Mouse (Mus musculus) heart, postnatal 0 days (tissue): ENCODE results near the gene Snx9. TPM values are rescaled to one million over a fixed set of nuclear protein-coding genes. Genes with fewer than 3 reads are reported as not detected.
A peak's percentile ranks its signal among the peaks of the same experiment; 100 is the strongest.

Experiments
- ATAC-seq: fragments of 200-750 bp; cut with Nextera tagmentation; 2 replicates; pipeline ENCODE4 v1.8.0; 2017; ENCODE audit warnings: low read depth, moderate number of reproducible peaks, moderate library complexity; ENCODE audit not compliant: insufficient read depth
- DNase-seq: peaks from one replicate; pipeline ENCODE4 v3.0.0-alpha.2; 2016; ENCODE audit warnings: low spot score
- H3K27ac ChIP-seq: fragments of 300-500 bp; sonication (generic); 2 replicates; pipeline ENCODE4 v1.5.1; 2014; ENCODE audit warnings: low read depth, mild to moderate bottlenecking
- H3K27me3 ChIP-seq: fragments of 300-500 bp; sonication (generic); 2 replicates; pipeline ENCODE4 v1.6.1; 2014; ENCODE audit warnings: low read length, mixed read lengths; ENCODE audit not compliant: control insufficient read depth, insufficient read depth
- H3K36me3 ChIP-seq: fragments of 300-500 bp; sonication (generic); replicated peaks from 2 replicates; pipeline ENCODE4 v1.6.1; 2014; ENCODE audit warnings: low read length, mixed read lengths; ENCODE audit not compliant: control insufficient read depth, insufficient read depth
- H3K4me1 ChIP-seq: fragments of 300-500 bp; sonication (generic); 2 replicates; pipeline ENCODE4 v1.6.1; 2014; ENCODE audit warnings: antibody characterized with exemption; ENCODE audit not compliant: control insufficient read depth, insufficient read depth
- H3K4me2 ChIP-seq: fragments of 300-500 bp; sonication (generic); 2 replicates; pipeline ENCODE4 v1.6.1; 2014; ENCODE audit warnings: low read depth, mild to moderate bottlenecking, low read length, moderate library complexity
- H3K4me3 ChIP-seq: fragments of 300-500 bp; sonication (generic); 2 replicates; pipeline ENCODE4 v1.5.1; 2014; ENCODE audit warnings: low read depth, low read length
- H3K9ac ChIP-seq: fragments of 300-500 bp; sonication (generic); replicated peaks from 2 replicates; pipeline ENCODE4 v1.6.1; 2014; ENCODE audit warnings: low read depth, low read length, mixed read lengths
- H3K9me3 ChIP-seq: fragments of 300-500 bp; sonication (generic); replicated peaks from 2 replicates; pipeline ENCODE4 v1.6.1; 2016; ENCODE audit warnings: low read length; ENCODE audit not compliant: control insufficient read depth
- CTCF ChIP-seq: IDR thresholded peaks from 2 replicates; pipeline ENCODE4 v1.5.1; 2016; ENCODE audit warnings: antibody characterized with exemption, control low read depth, low read depth
- EP300 ChIP-seq: IDR thresholded peaks from 2 replicates; pipeline ENCODE4 v1.6.1; 2016; ENCODE audit warnings: antibody characterized with exemption, low read depth
- WGBS: fragments of 180-500 bp; shearing (Covaris S2); extraction: QIAGEN DNeasy Blood & Tissue Kit; methylation state at CpG from one replicate; pipeline ENCODE4 v1.1.7; 2014; 5-methylcytosine and 5-hydroxymethylcytosine counted together
- polyA plus RNA-seq: library from polyadenylated mRNA; unstranded; fragments of >200 nt; fragmentation: Nextera tagmentation; extraction: Ambion mirVana; gene quantifications from 2 replicates; pipeline ENCODE4 v1.2.1, GENCODE M21; 2015
- total RNA-seq: library from RNA; depleted of rRNA; stranded (reverse); fragments of >200 nt; gene quantifications from 2 replicates; pipeline ENCODE4 v1.2.3, GENCODE M21; 2014; ENCODE audit warnings: low replicate concordance

The Snx9 gene
- total and polyA plus RNA-seq, 2 experiments from 2014 or later, result 16.0 to 21.0 TPM

DNA sequence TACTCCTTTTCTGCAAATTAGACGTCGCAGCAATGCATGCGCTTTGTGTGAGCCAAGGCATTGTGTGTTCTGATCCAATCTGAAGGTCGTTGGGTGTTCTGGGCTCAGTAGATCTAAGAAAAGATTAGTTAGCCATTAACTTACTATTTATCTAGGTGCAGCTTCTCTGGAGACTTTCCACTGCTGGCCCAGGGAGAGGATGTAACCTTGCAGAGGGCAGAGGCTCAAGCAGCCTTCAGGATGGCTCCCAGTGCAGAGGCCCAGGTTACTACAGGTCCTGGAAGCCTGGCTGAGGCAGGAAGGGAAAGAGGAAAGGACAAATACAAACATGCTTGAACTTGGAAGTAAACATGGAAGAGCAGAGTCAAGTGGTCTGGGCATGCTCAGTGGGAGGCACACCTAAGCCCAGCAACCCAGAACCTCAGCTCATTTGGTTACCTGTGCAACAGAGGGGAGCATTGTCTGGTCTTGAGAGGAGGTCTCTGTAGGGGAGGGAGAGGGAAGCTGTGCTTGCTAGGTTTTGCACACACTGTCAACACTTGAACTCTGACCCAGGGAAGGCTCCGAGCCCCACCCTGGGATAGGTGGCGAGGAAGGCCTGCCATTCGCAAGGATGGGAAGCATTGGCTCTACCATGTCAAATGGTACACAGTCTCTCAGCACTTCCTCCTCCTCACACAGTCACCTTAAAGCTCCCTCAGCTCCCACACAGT, 27.3 kb downstream of the Snx9 start:
- no peak overlapping the region for H3K4me2 ChIP-seq
- ATAC-seq (no peak), DNase-seq (no peak)
- H3K27ac ChIP-seq, result no peak overlapping the region
- H3K36me3 ChIP-seq, result no peaks in the 10 kb centered on the region
- H3K4me1 ChIP-seq, result no peaks in the 10 kb centered on the region
- H3K4me3 ChIP-seq, result no peak overlapping the region
- H3K9me3 ChIP-seq, result no peaks in the 10 kb centered on the region
- 83% methylated on average over 7 of the region's 7 CpGs for WGBS
- no peak overlapping the region for H3K9ac ChIP-seq
- no peaks in the 10 kb centered on the region for H3K27me3 ChIP-seq
- TF ChIP-seq CTCF (no peak), EP300 (no peak)

DNA sequence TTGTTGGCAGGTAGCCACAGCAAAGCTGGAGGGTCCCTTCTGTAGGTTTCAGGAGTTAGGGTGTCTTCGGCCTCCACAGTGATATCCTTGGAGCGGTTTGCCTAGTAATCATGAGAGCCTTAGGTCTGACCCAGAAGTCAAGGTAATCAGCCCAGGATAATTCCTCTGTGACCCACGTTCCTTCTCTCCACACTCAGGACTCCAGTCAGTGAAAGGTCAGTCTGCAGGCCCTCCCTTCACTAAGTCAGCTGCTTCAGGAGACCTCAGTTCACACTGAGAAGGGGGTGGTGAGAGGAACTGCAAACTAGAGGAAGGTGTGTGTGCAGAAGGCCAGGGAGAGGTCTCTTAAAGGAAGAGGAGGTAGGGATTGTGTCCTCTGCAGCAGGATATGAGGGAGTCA, 28.3 kb downstream of the Snx9 start:
- Histone ChIP-seq H3K4me2 (no peak overlapping the region), H3K9me3 (no peaks in the 10 kb centered on the region), H3K9ac (no peak overlapping the region), H3K36me3 (no peaks in the 10 kb centered on the region), H3K4me1 (no peaks in the 10 kb centered on the region), H3K27ac (no peak overlapping the region), H3K4me3 (no peak overlapping the region), H3K27me3 (no peaks in the 10 kb centered on the region)
- TF ChIP-seq CTCF (no peak), EP300 (no peak)
- DNase-seq (no peak), ATAC-seq (no peak)
- 80% methylated on average over 3 of the region's 3 CpGs for WGBS

DNA sequence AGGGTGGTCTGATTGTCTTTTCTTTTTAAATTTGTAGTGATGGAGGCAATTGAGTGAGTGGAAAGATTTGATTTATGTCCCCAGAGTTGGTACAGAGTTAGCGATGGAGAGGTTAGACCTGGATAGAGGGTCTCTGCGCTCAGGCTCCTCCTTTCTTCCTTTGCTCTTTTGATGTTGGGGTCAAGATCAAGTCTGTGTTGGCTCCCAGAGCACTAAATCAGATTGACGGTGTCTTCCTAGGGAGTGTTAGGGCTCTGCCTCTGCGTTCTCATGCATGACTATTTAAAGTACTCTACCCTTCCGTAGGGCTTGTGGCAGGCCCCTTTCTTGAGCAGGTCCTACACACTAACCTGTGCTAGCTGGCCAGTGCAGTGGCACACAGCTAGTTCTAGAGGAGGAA, 28.9 kb downstream of the Snx9 start:
- H3K36me3 ChIP-seq, result no peaks in the 10 kb centered on the region
- H3K4me1 ChIP-seq, result 0 out of 2 replicates have a peak, but pooled peaks cover 4% of the 10 kb centered on the region
- DNase-seq (no peak), ATAC-seq (no peak)
- no peak overlapping the region for H3K4me2 ChIP-seq
- H3K9me3 ChIP-seq, result no peaks in the 10 kb centered on the region
- H3K27me3 ChIP-seq, result no peaks in the 10 kb centered on the region
- no peak overlapping the region for H3K27ac ChIP-seq
- TF ChIP-seq CTCF, result no peak
- no peak for TF ChIP-seq EP300
- H3K9ac ChIP-seq, result no peak overlapping the region
- H3K4me3 ChIP-seq, result no peak overlapping the region
- WGBS, result 64% methylated on average over 5 of the region's 5 CpGs

DNA sequence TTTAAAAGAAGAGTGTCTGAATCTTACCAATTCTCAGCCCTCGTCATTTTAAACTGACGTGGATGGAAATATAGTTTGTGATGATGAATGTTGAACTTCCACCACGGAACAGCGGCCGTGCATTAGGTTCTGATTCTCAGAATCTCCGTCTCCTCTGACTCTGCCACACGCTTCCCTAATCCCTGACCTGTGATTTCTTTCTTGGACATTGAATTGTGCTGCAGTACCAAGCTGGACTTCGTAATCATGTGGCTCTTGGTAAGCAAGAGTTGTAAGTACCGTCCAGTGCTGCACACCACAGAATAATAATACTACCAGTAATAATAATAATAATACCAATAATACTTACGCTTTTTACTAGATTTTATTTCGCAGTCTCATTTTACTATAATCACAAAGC, 29.6 kb downstream of the Snx9 start:
- TF ChIP-seq EP300 (no peak), CTCF (no peak)
- 0 out of 2 replicates have a peak, but pooled peaks cover 5% of the 10 kb centered on the region for H3K4me1 ChIP-seq
- no peak overlapping the region for H3K4me2 ChIP-seq
- WGBS, result 95% methylated on average over 11 of the region's 11 CpGs
- H3K9ac ChIP-seq, result no peak overlapping the region
- DNase-seq, result no peak
- no peak overlapping the region for H3K4me3 ChIP-seq
- no peaks in the 10 kb centered on the region for H3K36me3 ChIP-seq
- no peak for ATAC-seq
- H3K9me3 ChIP-seq, result no peaks in the 10 kb centered on the region
- no peak overlapping the region for H3K27ac ChIP-seq
- no peaks in the 10 kb centered on the region for H3K27me3 ChIP-seq

DNA sequence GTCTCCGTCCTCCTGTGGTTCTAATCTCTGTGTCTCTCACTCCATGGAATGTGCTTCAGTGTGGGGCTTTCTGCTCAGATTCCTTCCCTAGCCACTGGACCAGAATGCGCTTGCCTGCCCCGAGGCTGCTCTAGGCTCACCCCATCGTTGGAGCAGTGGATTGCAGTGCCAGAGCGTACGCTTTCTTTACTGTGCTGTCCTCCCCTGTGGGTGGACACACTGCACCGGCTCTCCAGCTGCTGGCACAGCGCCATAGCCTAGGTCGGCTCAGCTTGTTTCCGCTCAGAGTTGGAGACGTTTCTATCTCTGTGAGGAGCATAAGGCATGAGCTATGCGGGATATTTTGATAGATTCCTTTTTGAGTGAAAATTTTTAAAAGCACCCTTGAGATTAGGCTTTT, 31.4 kb downstream of the Snx9 start:
- H3K9me3 ChIP-seq, result no peaks in the 10 kb centered on the region
- TF ChIP-seq CTCF (no peak), EP300 (no peak)
- no peak overlapping the region for H3K4me3 ChIP-seq
- H3K9ac ChIP-seq, result 0 out of 2 replicates have a peak overlapping the region, but pooled peaks have one; percentile 4
- WGBS, result 8% methylated on average over 12 of the region's 12 CpGs
- ATAC-seq, result peak; percentile 95
- no peaks in the 10 kb centered on the region for H3K36me3 ChIP-seq
- peak overlapping the region; percentile 10; the same call in 1 of the 2 replicates for H3K4me2 ChIP-seq
- DNase-seq, result peak; percentile 81
- H3K4me1 ChIP-seq, result 0 out of 2 replicates have a peak, but pooled peaks cover 5% of the 10 kb centered on the region
- H3K27me3 ChIP-seq, result no peaks in the 10 kb centered on the region
- H3K27ac ChIP-seq, result no peak overlapping the region

DNA sequence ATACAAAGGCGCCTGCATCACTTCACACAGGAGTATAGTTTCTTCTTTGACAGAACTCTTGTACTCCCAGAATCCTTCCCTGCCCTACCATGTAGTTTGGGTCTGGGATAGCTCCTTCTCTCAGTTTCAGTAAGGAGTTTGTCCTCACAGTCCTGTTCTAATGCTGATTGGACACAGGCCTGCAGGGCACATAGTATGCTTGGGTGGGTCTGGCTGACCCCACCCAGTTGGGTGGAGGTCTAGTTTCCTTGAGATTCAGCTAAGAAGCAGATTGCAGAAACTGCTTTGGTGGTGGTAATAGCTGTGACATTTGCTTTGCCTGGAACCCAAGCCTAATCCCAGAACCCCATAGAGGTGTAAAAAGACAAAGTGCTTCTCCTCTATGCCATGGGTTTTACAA, 33.4 kb downstream of the Snx9 start:
- no peaks in the 10 kb centered on the region for H3K27me3 ChIP-seq
- H3K27ac ChIP-seq, result no peak overlapping the region
- H3K4me2 ChIP-seq, result no peak overlapping the region
- H3K4me3 ChIP-seq, result no peak overlapping the region
- H3K9ac ChIP-seq, result no peak overlapping the region
- no peaks in the 10 kb centered on the region for H3K36me3 ChIP-seq
- ATAC-seq, result no peak
- WGBS, result 92% methylated on average over 1 of the region's 1 CpGs
- H3K4me1 ChIP-seq, result 0 out of 2 replicates have a peak, but pooled peaks cover 5% of the 10 kb centered on the region
- DNase-seq, result no peak
- no peak for TF ChIP-seq EP300
- no peak for TF ChIP-seq CTCF
- no peaks in the 10 kb centered on the region for H3K9me3 ChIP-seq
